Comparison of ENCODE assay signal across 13 mouse cellular contexts in the genomic region with DNA sequence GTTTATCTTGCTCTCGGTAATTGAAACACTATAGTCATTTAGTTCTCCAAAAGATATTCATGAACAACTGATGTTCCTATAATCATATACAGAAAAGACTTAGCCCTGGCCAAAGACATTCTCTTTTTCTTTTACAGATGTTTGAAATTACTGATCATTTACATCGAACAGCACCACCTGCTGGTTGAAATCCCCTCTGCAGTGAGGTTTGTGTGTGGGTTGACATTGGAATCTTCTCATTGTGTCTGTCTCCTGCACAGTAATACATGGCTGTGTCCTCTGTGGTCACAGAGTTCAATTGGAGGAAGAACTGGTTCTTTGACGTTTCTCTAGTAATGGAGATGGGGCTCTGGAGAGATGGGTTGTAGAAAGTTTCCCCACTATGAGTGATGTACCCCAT.
DNase-seq lines count a peak whose midpoint lies in the region; ATAC-seq lines count a peak whose summit lies in the region.
"Had no signal": no experiment of that assay in that cellular context is flagged by ENCODE, and none has a peak within 500 bp of the region (broad histone marks: within the 10 kb centered on the region; RNA-seq: fewer than 3 reads in every experiment).

No protein-coding gene starts in this region.

- ATAC-seq in forebrain, embryonic 11.5 days (replicated peaks; ENCODE audit: low FRiP score): no peak
- ATAC-seq: intestine, embryonic 15.5 days; midbrain, embryonic 13.5 days had no signal

- no peaks in the 10 kb centered on the region for H3K36me3 ChIP-seq in forebrain, embryonic 11.5 days (ENCODE audit: control insufficient read depth, insufficient read depth, low read length)
- H3K36me3 ChIP-seq: intestine, embryonic 15.5 days; limb, embryonic 12.5 days; midbrain, embryonic 13.5 days had no signal

- H3K27me3 ChIP-seq in forebrain, embryonic 11.5 days (ENCODE audit: control insufficient read depth, insufficient read depth, low read length): no peaks in the 10 kb centered on the region
- H3K27me3 ChIP-seq: intestine, embryonic 15.5 days; limb, embryonic 12.5 days; midbrain, embryonic 13.5 days had no signal

- H3K9me3 ChIP-seq in forebrain, embryonic 11.5 days (ENCODE audit: control insufficient read depth, low read length): peaks cover 3% of the 10 kb centered on the region; the same call in 1 of the 2 replicates
- H3K9me3 ChIP-seq: intestine, embryonic 15.5 days had no signal

- 73% methylated on average over 3 of the region's 3 CpGs for WGBS in forebrain, embryonic 11.5 days

- no peak overlapping the region for H3K4me3 ChIP-seq in forebrain, embryonic 11.5 days (ENCODE audit: low read depth, low read length)
- H3K4me3 ChIP-seq: intestine, embryonic 15.5 days; limb, embryonic 12.5 days; midbrain, embryonic 13.5 days had no signal

- no peaks in the 10 kb centered on the region for H3K4me1 ChIP-seq in forebrain, embryonic 11.5 days (replicated peaks; ENCODE audit: control insufficient read depth, insufficient read depth, low read length)
- H3K4me1 ChIP-seq: intestine, embryonic 15.5 days; limb, embryonic 12.5 days; midbrain, embryonic 13.5 days had no signal

- H3K27ac ChIP-seq in forebrain, embryonic 11.5 days (ENCODE audit: low read depth, low read length): no peak overlapping the region
- H3K27ac ChIP-seq: intestine, embryonic 15.5 days; limb, embryonic 12.5 days; midbrain, embryonic 13.5 days had no signal

- H3K9ac ChIP-seq in forebrain, embryonic 11.5 days (ENCODE audit: low read length): no peak overlapping the region
- H3K9ac ChIP-seq: intestine, embryonic 15.5 days; limb, embryonic 12.5 days; midbrain, embryonic 13.5 days had no signal

- peak; percentile 19 for DNase-seq in adrenal gland, postnatal 10 days
- DNase-seq in adrenal gland, postnatal 4 days (ENCODE audit: low spot score in 2 of 2): no peak
- DNase-seq in CD4-positive helper T cell, adult 2 months (ENCODE audit: low read depth, low spot score): peak; percentile 21
- peak; percentile 15 for DNase-seq in adrenal gland, postnatal 25 days
- peak; percentile 9 to 19 for DNase-seq in natural killer cell, adult 2 months (ENCODE audit: low spot score in 2 of 2)
- no peak for DNase-seq in Muller cell, postnatal 12 days (ENCODE audit: inconsistent ontology term)
- DNase-seq in forebrain, embryonic 11.5 days (ENCODE audit: low spot score): no peak
- DNase-seq in cerebellum, adult 11-12 months: no peak
- DNase-seq: cerebellum, adult 11 months; heart, postnatal 36 days had no signal

- H3K4me2 ChIP-seq in forebrain, embryonic 11.5 days (ENCODE audit: low read depth, low read length, severe bottlenecking): no peak overlapping the region
- H3K4me2 ChIP-seq: intestine, embryonic 15.5 days; limb, embryonic 12.5 days; midbrain, embryonic 13.5 days had no signal

Comparison
In these comparisons a context has a peak if more than half of its experiments do, and no peak if none do; other contexts are left out.
1. DNase-seq: peak in adrenal gland, postnatal 10 days (single experiment), CD4-positive helper T cell, adult 2 months (single experiment), adrenal gland, postnatal 25 days (single experiment) and natural killer cell, adult 2 months (2 of 2); none in adrenal gland, postnatal 4 days (0 of 2), Muller cell, postnatal 12 days (single experiment), forebrain, embryonic 11.5 days (single experiment) and cerebellum, adult 11-12 months (single experiment).